Mouse (Mus musculus) heart, adult 2 months (tissue): ENCODE measurements at regions not wholly inside any gene's neighbourhood (a gene's known extent, or its start where the extent isn't known, plus 50 kb on each side); places are given as distances from the start of the nearest gene placed in this dataset.

ENCODE experiments used
- DNase-seq, 2 experiments: peaks; one replicate each; pipeline ENCODE4 v3.0.0; 2021
- H3K27ac ChIP-seq: fragments of 200-600 bp; 2 replicates; pipeline ENCODE4 v1.8.1; 2022
- H3K27me3 ChIP-seq: fragments of 200-500 bp; 2 replicates; pipeline ENCODE4 v1.6.1; 2012; ENCODE audit warnings: mild to moderate bottlenecking, low read length, inconsistent platforms, mixed read lengths; ENCODE audit not compliant: control insufficient read depth, insufficient read depth
- H3K36me3 ChIP-seq: fragments of 200-500 bp; 2 replicates; pipeline ENCODE4 v1.6.1; 2012; ENCODE audit warnings: low read length, inconsistent platforms; ENCODE audit not compliant: control insufficient read depth, insufficient read depth
- H3K4me1 ChIP-seq: fragments of 200-500 bp; 2 replicates; pipeline ENCODE4 v1.6.1; 2011; ENCODE audit warnings: low read length; ENCODE audit not compliant: control insufficient read depth, insufficient read depth
- H3K4me3 ChIP-seq: fragments of 200-600 bp; 2 replicates; pipeline ENCODE4 v1.8.1; 2022
- H3K79me2 ChIP-seq: fragments of 200-500 bp; replicated peaks from 2 replicates; pipeline ENCODE4 v1.6.1; 2012; ENCODE audit warnings: mild to moderate bottlenecking, inconsistent platforms, low read length, moderate library complexity, mixed read lengths; ENCODE audit not compliant: control insufficient read depth, insufficient read depth
- H3K9ac ChIP-seq: fragments of 200-500 bp; 2 replicates; pipeline ENCODE4 v1.6.1; 2012; ENCODE audit warnings: low read depth, mild to moderate bottlenecking, control low read depth, inconsistent platforms, low read length, mixed read lengths
- CTCF ChIP-seq: fragments of 200-600 bp; IDR thresholded peaks from 2 replicates; pipeline ENCODE4 v1.8.1; 2022; ENCODE audit warnings: antibody characterized with exemption, mild to moderate bottlenecking, moderate library complexity
- EP300 ChIP-seq: fragments of 200-500 bp; IDR thresholded peaks from 2 replicates; pipeline ENCODE4 v1.6.1; 2011; ENCODE audit warnings: low read depth, low read length, control low read depth; ENCODE audit not compliant: insufficient read depth
- POLR2A ChIP-seq: fragments of 200-500 bp; IDR thresholded peaks from 2 replicates; pipeline ENCODE4 v1.6.1; 2011; ENCODE audit warnings: mild to moderate bottlenecking, low read depth, low read length, control low read depth; ENCODE audit not compliant: insufficient read depth
- WGBS: fragments of 180-500 bp; shearing (Covaris S2); methylation state at CpG from one replicate; pipeline ENCODE4 v1.1.7; 2018; 5-methylcytosine and 5-hydroxymethylcytosine counted together
- intact Hi-C: fragments of 180-260 bp; cut with DNase I; formaldehyde crosslinking; loops from one replicate; pipeline ENCODE4 v1.15.1; 2025

GRCm38 (mm10) chr8:44343401-44343800, 591.8 kb upstream of the Fat1 start:
- no peak overlapping the region for H3K9ac ChIP-seq
- TF ChIP-seq EP300 = no peak
- no peak for TF ChIP-seq CTCF
- no peak for TF ChIP-seq POLR2A
- H3K4me3 ChIP-seq = no peak overlapping the region
- no peaks in the 10 kb centered on the region; the same call in 1 of the 2 replicates for H3K4me1 ChIP-seq
- H3K36me3 ChIP-seq = no peaks in the 10 kb centered on the region
- H3K27ac ChIP-seq = no peak overlapping the region
- intact Hi-C loops = no loop called here
- H3K27me3 ChIP-seq = no peaks in the 10 kb centered on the region
- no peak for DNase-seq
- H3K79me2 ChIP-seq = no peaks in the 10 kb centered on the region
- WGBS = 82% methylated on average over 2 of the region's 2 CpGs

GRCm38 (mm10) chr8:44343924-44344323, 591.3 kb upstream of the Fat1 start:
- intact Hi-C loops = no loop called here
- H3K79me2 ChIP-seq = no peaks in the 10 kb centered on the region
- H3K4me3 ChIP-seq = no peak overlapping the region
- H3K27ac ChIP-seq = no peak overlapping the region
- 56% methylated on average over 2 of the region's 2 CpGs for WGBS
- H3K9ac ChIP-seq = no peak overlapping the region
- no peaks in the 10 kb centered on the region for H3K27me3 ChIP-seq
- H3K36me3 ChIP-seq = no peaks in the 10 kb centered on the region
- TF ChIP-seq CTCF (no peak), POLR2A (no peak), EP300 (no peak)
- no peak for DNase-seq
- H3K4me1 ChIP-seq = no peaks in the 10 kb centered on the region; the same call in 1 of the 2 replicates

- no peak overlapping the region for H3K4me3 ChIP-seq
- H3K4me1 ChIP-seq = no peaks in the 10 kb centered on the region; the same call in 1 of the 2 replicates
- no peak overlapping the region for H3K27ac ChIP-seq
- H3K79me2 ChIP-seq = no peaks in the 10 kb centered on the region
- H3K27me3 ChIP-seq = no peaks in the 10 kb centered on the region
- no peak overlapping the region for H3K9ac ChIP-seq
- no peaks in the 10 kb centered on the region for H3K36me3 ChIP-seq
- TF ChIP-seq POLR2A = no peak
- no peak for TF ChIP-seq EP300
- TF ChIP-seq CTCF = no peak
- intact Hi-C loops = no loop called here
- WGBS = 56% methylated on average over 1 of the region's 1 CpGs
- DNase-seq = peak in 1 of 2 experiments; percentile 32
These were observed 587.8 kb upstream of the Fat1 start for GRCm38 (mm10) chr8:44347412-44347811.

- no peak overlapping the region for H3K27ac ChIP-seq
- no peaks in the 10 kb centered on the region for H3K36me3 ChIP-seq
- intact Hi-C loops = no loop called here
- 18% methylated on average over 6 of the region's 6 CpGs for WGBS
- H3K9ac ChIP-seq = no peak overlapping the region
- no peaks in the 10 kb centered on the region for H3K79me2 ChIP-seq
- no peaks in the 10 kb centered on the region for H3K27me3 ChIP-seq
- TF ChIP-seq CTCF = no peak
- no peak for TF ChIP-seq EP300
- no peak for TF ChIP-seq POLR2A
- no peak overlapping the region for H3K4me3 ChIP-seq
- no peaks in the 10 kb centered on the region; the same call in 1 of the 2 replicates for H3K4me1 ChIP-seq
- peak in 1 of 2 experiments; percentile 8 for DNase-seq
These were observed 561.3 kb upstream of the Fat1 start for GRCm38 (mm10) chr8:44373987-44374386.

- H3K9ac ChIP-seq = no peak overlapping the region
- no peaks in the 10 kb centered on the region for H3K27me3 ChIP-seq
- 38% methylated on average over 3 of the region's 3 CpGs for WGBS
- no peaks in the 10 kb centered on the region; the same call in 1 of the 2 replicates for H3K4me1 ChIP-seq
- TF ChIP-seq POLR2A = no peak
- no peak for TF ChIP-seq EP300
- no peak for TF ChIP-seq CTCF
- no peak overlapping the region for H3K4me3 ChIP-seq
- H3K27ac ChIP-seq = no peak overlapping the region
- no peak for DNase-seq
- H3K79me2 ChIP-seq = no peaks in the 10 kb centered on the region
- intact Hi-C loops = no loop called here
- H3K36me3 ChIP-seq = no peaks in the 10 kb centered on the region
These were observed 557.5 kb upstream of the Fat1 start for GRCm38 (mm10) chr8:44377731-44378130.

GRCm38 (mm10) chr8:44408462-44408861, 526.8 kb upstream of the Fat1 start:
- 94% methylated on average over 6 of the region's 6 CpGs for WGBS
- Histone ChIP-seq H3K4me1 (no peaks in the 10 kb centered on the region), H3K79me2 (no peaks in the 10 kb centered on the region), H3K27ac (no peak overlapping the region), H3K36me3 (no peaks in the 10 kb centered on the region), H3K9ac (no peak overlapping the region), H3K27me3 (no peaks in the 10 kb centered on the region), H3K4me3 (no peak overlapping the region)
- TF ChIP-seq CTCF (no peak), EP300 (no peak), POLR2A (no peak)
- DNase-seq = no peak
- intact Hi-C loops = no loop called here
